Mouse (Mus musculus): ENCODE measurements around the gene Defb36. TPM values are rescaled to one million over a fixed set of nuclear protein-coding genes. Genes with fewer than 3 reads are reported as not detected.

Gene Defb36
- polyA plus RNA-seq, 1 experiment, result not detected

GRCm38 (mm10) chr2:152624566-152624965, 20.4 kb downstream of the Defb36 start:
- no peak overlapping the region for H3K4me3 ChIP-seq (ENCODE audit: low read depth, low read length)
- H3K27ac ChIP-seq (ENCODE audit: insufficient read depth, low read length), result no peak overlapping the region
- H3K27me3 ChIP-seq (ENCODE audit: control insufficient read depth, insufficient read depth, low read length, poor library complexity, severe bottlenecking), result 0 out of 2 replicates have a peak, but pooled peaks cover 3% of the 10 kb centered on the region
- no peaks in the 10 kb centered on the region for H3K36me3 ChIP-seq (ENCODE audit: control insufficient read depth, insufficient read depth, low read length, poor library complexity, severe bottlenecking)
- TF ChIP-seq EP300 (IDR thresholded peaks at IDR 0.05; ENCODE audit: insufficient read depth, low read depth, low read length) (no peak), CTCF (IDR thresholded peaks at IDR 0.05; ENCODE audit: low read depth, low read length) (no peak), POLR2A (IDR thresholded peaks at IDR 0.05; ENCODE audit: insufficient read depth, low read length) (no peak)
- H3K4me1 ChIP-seq (ENCODE audit: control insufficient read depth, insufficient read depth, low read length), result no peaks in the 10 kb centered on the region
- H3K9me3 ChIP-seq (replicated peaks; ENCODE audit: control insufficient read depth, insufficient read depth, low read length, poor library complexity, severe bottlenecking), result no peaks in the 10 kb centered on the region
- H3K9ac ChIP-seq (ENCODE audit: low read depth, poor library complexity, severe bottlenecking), result no peak overlapping the region

DNA sequence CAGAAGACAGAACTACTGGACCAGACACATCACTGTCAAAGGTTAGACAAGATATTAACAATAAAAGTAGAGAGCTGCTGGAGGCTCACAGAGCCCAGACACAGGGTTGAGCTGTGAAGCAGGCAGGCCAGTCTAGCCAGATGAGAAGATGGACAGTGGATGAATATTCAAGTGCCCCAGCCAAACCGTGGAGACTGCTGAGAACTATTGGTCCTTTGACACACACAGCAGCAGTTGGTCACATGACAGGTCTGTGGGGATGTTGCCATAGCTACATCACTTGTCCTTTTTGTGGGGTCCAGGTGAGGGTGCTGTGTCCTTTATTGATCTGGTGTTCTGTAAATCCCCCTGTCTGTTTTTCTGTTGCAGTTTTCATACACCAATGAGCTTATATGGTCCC, 21.1 kb downstream of the Defb36 start:
- Histone ChIP-seq H3K9me3 (replicated peaks; ENCODE audit: control insufficient read depth, insufficient read depth, low read length, poor library complexity, severe bottlenecking) (no peaks in the 10 kb centered on the region), H3K36me3 (ENCODE audit: control insufficient read depth, insufficient read depth, low read length, poor library complexity, severe bottlenecking) (no peaks in the 10 kb centered on the region), H3K4me3 (ENCODE audit: low read depth, low read length) (no peak overlapping the region), H3K27me3 (ENCODE audit: control insufficient read depth, insufficient read depth, low read length, poor library complexity, severe bottlenecking) (0 out of 2 replicates have a peak, but pooled peaks cover 3% of the 10 kb centered on the region), H3K4me1 (ENCODE audit: control insufficient read depth, insufficient read depth, low read length) (no peaks in the 10 kb centered on the region), H3K9ac (ENCODE audit: low read depth, poor library complexity, severe bottlenecking) (no peak overlapping the region), H3K27ac (ENCODE audit: insufficient read depth, low read length) (no peak overlapping the region)
- no peak for TF ChIP-seq EP300 (IDR thresholded peaks at IDR 0.05; ENCODE audit: insufficient read depth, low read depth, low read length)
- TF ChIP-seq POLR2A (IDR thresholded peaks at IDR 0.05; ENCODE audit: insufficient read depth, low read length), result no peak
- TF ChIP-seq CTCF (IDR thresholded peaks at IDR 0.05; ENCODE audit: low read depth, low read length), result no peak

GRCm38 (mm10) chr2:152626774-152627591, 22.9 kb downstream of the Defb36 start, which contains the start of gene Rem1:
TSS of gene Rem1 (plus strand) at chr2:152626951.
- Histone ChIP-seq H3K4me1 (ENCODE audit: control insufficient read depth, insufficient read depth, low read length) (no peaks in the 10 kb centered on the region), H3K27ac (ENCODE audit: insufficient read depth, low read length) (no peak within 1 kb of the TSS), H3K9me3 (replicated peaks; ENCODE audit: control insufficient read depth, insufficient read depth, low read length, poor library complexity, severe bottlenecking) (no peaks in the 10 kb centered on the region), H3K4me3 (ENCODE audit: low read depth, low read length) (peak within 1 kb of the TSS; percentile 57), H3K27me3 (ENCODE audit: control insufficient read depth, insufficient read depth, low read length, poor library complexity, severe bottlenecking) (0 out of 2 replicates have a peak, but pooled peaks cover 3% of the 10 kb centered on the region), H3K9ac (ENCODE audit: low read depth, poor library complexity, severe bottlenecking) (peak within 1 kb of the TSS; percentile 42), H3K36me3 (ENCODE audit: control insufficient read depth, insufficient read depth, low read length, poor library complexity, severe bottlenecking) (no peaks in the 10 kb centered on the region)
- TF ChIP-seq CTCF (IDR thresholded peaks at IDR 0.05; ENCODE audit: low read depth, low read length), result no peak
- no peak for TF ChIP-seq POLR2A (IDR thresholded peaks at IDR 0.05; ENCODE audit: insufficient read depth, low read length)
- TF ChIP-seq EP300 (IDR thresholded peaks at IDR 0.05; ENCODE audit: insufficient read depth, low read depth, low read length), result no peak

- no peak overlapping the region for H3K4me3 ChIP-seq (ENCODE audit: low read depth, low read length)
- H3K27me3 ChIP-seq (ENCODE audit: control insufficient read depth, insufficient read depth, low read length, poor library complexity, severe bottlenecking), result 0 out of 2 replicates have a peak, but pooled peaks cover 3% of the 10 kb centered on the region
- no peak for TF ChIP-seq POLR2A (IDR thresholded peaks at IDR 0.05; ENCODE audit: insufficient read depth, low read length)
- H3K36me3 ChIP-seq (ENCODE audit: control insufficient read depth, insufficient read depth, low read length, poor library complexity, severe bottlenecking), result no peaks in the 10 kb centered on the region
- H3K4me1 ChIP-seq (ENCODE audit: control insufficient read depth, insufficient read depth, low read length), result no peaks in the 10 kb centered on the region
- H3K9me3 ChIP-seq (replicated peaks; ENCODE audit: control insufficient read depth, insufficient read depth, low read length, poor library complexity, severe bottlenecking), result no peaks in the 10 kb centered on the region
- H3K9ac ChIP-seq (ENCODE audit: low read depth, poor library complexity, severe bottlenecking), result no peak overlapping the region
- H3K27ac ChIP-seq (ENCODE audit: insufficient read depth, low read length), result no peak overlapping the region
Observed at GRCm38 (mm10) chr2:152628066-152628465, 23.9 kb downstream of the Defb36 start.

- Histone ChIP-seq H3K27me3 (ENCODE audit: control insufficient read depth, insufficient read depth, low read length, poor library complexity, severe bottlenecking) (0 out of 2 replicates have a peak, but pooled peaks cover 3% of the 10 kb centered on the region), H3K36me3 (ENCODE audit: control insufficient read depth, insufficient read depth, low read length, poor library complexity, severe bottlenecking) (no peaks in the 10 kb centered on the region), H3K9ac (ENCODE audit: low read depth, poor library complexity, severe bottlenecking) (no peak overlapping the region), H3K4me3 (ENCODE audit: low read depth, low read length) (no peak overlapping the region), H3K4me1 (ENCODE audit: control insufficient read depth, insufficient read depth, low read length) (no peaks in the 10 kb centered on the region), H3K9me3 (replicated peaks; ENCODE audit: control insufficient read depth, insufficient read depth, low read length, poor library complexity, severe bottlenecking) (no peaks in the 10 kb centered on the region), H3K27ac (ENCODE audit: insufficient read depth, low read length) (no peak overlapping the region)
- TF ChIP-seq POLR2A (IDR thresholded peaks at IDR 0.05; ENCODE audit: insufficient read depth, low read length), result no peak
- TF ChIP-seq EP300 (IDR thresholded peaks at IDR 0.05; ENCODE audit: insufficient read depth, low read depth, low read length), result no peak
- TF ChIP-seq CTCF (IDR thresholded peaks at IDR 0.05; ENCODE audit: low read depth, low read length), result no peak
Observed at GRCm38 (mm10) chr2:152629239-152629638, 25.1 kb downstream of the Defb36 start.

GRCm38 (mm10) chr2:152629904-152630303, 25.8 kb downstream of the Defb36 start:
- Histone ChIP-seq H3K9ac (ENCODE audit: low read depth, poor library complexity, severe bottlenecking) (no peak overlapping the region), H3K4me3 (ENCODE audit: low read depth, low read length) (no peak overlapping the region), H3K4me1 (ENCODE audit: control insufficient read depth, insufficient read depth, low read length) (no peaks in the 10 kb centered on the region), H3K27me3 (ENCODE audit: control insufficient read depth, insufficient read depth, low read length, poor library complexity, severe bottlenecking) (0 out of 2 replicates have a peak, but pooled peaks cover 3% of the 10 kb centered on the region), H3K27ac (ENCODE audit: insufficient read depth, low read length) (no peak overlapping the region), H3K9me3 (replicated peaks; ENCODE audit: control insufficient read depth, insufficient read depth, low read length, poor library complexity, severe bottlenecking) (no peaks in the 10 kb centered on the region), H3K36me3 (ENCODE audit: control insufficient read depth, insufficient read depth, low read length, poor library complexity, severe bottlenecking) (no peaks in the 10 kb centered on the region)
- TF ChIP-seq EP300 (IDR thresholded peaks at IDR 0.05; ENCODE audit: insufficient read depth, low read depth, low read length) (no peak), CTCF (IDR thresholded peaks at IDR 0.05; ENCODE audit: low read depth, low read length) (no peak), POLR2A (IDR thresholded peaks at IDR 0.05; ENCODE audit: insufficient read depth, low read length) (no peak)

Measured in ES-Bruce4 (cell line).